Mouse (Mus musculus) liver, adult 2 months (tissue): ENCODE data around the gene Ccdc28b. TPM values are rescaled to one million over a fixed set of nuclear protein-coding genes. Genes with fewer than 3 reads are reported as not detected.

Experiments
- DNase-seq: peaks from one replicate; pipeline ENCODE4 v3.0.0-alpha.2; 2011; ENCODE audit warnings: low read depth, low spot score; ENCODE audit errors: extremely low read depth
- H3K27ac ChIP-seq: fragments of 200-500 bp; replicated peaks from 2 replicates; pipeline ENCODE4 v1.5.1; 2012; ENCODE audit warnings: low read depth, mild to moderate bottlenecking, control low read depth, inconsistent platforms, low read length; ENCODE audit not compliant: insufficient read depth
- H3K27me3 ChIP-seq: fragments of 200-500 bp; 2 replicates; pipeline ENCODE4 v1.6.1; 2012; ENCODE audit warnings: mild to moderate bottlenecking, moderate library complexity, low read length, inconsistent platforms; ENCODE audit not compliant: control insufficient read depth, insufficient read depth
- H3K36me3 ChIP-seq: fragments of 200-500 bp; 2 replicates; pipeline ENCODE4 v1.6.1; 2012; ENCODE audit warnings: low read length, inconsistent platforms; ENCODE audit not compliant: control insufficient read depth, insufficient read depth
- H3K4me1 ChIP-seq: fragments of 200-500 bp; 2 replicates; pipeline ENCODE4 v1.6.1; 2011; ENCODE audit warnings: low read length; ENCODE audit not compliant: control insufficient read depth, insufficient read depth
- H3K4me3 ChIP-seq: fragments of 200-500 bp; 2 replicates; pipeline ENCODE4 v1.5.1; 2011; ENCODE audit warnings: low read depth, mild to moderate bottlenecking, control low read depth, low read length, moderate library complexity; ENCODE audit not compliant: insufficient read depth
- H3K79me2 ChIP-seq: fragments of 200-500 bp; 2 replicates; pipeline ENCODE4 v1.6.1; 2012; ENCODE audit warnings: inconsistent platforms, mild to moderate bottlenecking, low read length, moderate library complexity; ENCODE audit not compliant: control insufficient read depth, insufficient read depth
- H3K9ac ChIP-seq: fragments of 200-500 bp; 2 replicates; pipeline ENCODE4 v1.6.1; 2012; ENCODE audit warnings: low read depth, mild to moderate bottlenecking, control low read depth, inconsistent platforms, low read length
- CTCF ChIP-seq: fragments of 200-500 bp; IDR thresholded peaks from 2 replicates; pipeline ENCODE4 v1.5.1; 2011; ENCODE audit warnings: low read depth, low read length, control low read depth
- POLR2A ChIP-seq: fragments of 200-500 bp; IDR thresholded peaks from 2 replicates; pipeline ENCODE4 v1.6.1; 2011; ENCODE audit warnings: low read length, control low read depth; ENCODE audit not compliant: insufficient read depth; ENCODE audit errors: extremely low read depth
- WGBS: fragments of 180-500 bp; shearing (Covaris S2); methylation state at CpG from one replicate; pipeline ENCODE4 v1.1.7; 2018; 5-methylcytosine and 5-hydroxymethylcytosine counted together
- polyA plus RNA-seq: library from polyadenylated mRNA; depleted of rRNA; stranded (reverse); fragments of >200 nt; gene quantifications from 2 replicates; pipeline ENCODE4 v1.2.3, GENCODE M21; 2012
- total RNA-seq: library from RNA; depleted of rRNA; stranded (reverse); fragments of >200 nt; gene quantifications from 2 replicates; pipeline ENCODE4 v1.2.3, GENCODE M21; 2014

The Ccdc28b gene
- total and polyA plus RNA-seq, 2 experiments: 7.6 to 9.7 TPM

DNA sequence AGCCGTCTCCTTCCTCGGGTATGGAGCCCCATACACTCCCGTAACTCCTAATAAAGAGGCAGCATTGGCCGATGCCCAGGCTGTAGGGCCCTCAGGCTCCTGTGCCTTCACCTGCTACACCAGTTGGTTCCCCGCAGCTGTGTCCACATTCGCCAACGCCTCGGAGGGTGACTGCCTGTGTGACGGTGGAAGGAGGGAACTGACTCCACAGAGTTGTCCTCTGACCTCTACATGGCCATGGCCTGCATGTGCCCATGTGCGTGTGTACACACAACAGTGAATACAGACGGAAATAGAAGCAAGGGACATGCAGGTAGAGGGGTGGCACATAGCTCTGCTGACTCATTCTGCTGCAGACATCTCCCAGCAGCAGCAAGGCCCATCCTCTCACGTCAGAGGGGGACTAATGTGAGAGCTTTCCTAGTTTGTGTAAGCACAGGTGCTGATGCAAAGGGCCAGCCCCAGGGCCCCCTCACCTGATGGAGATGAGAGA, 14.6 kb downstream of the Ccdc28b start:
- Histone ChIP-seq H3K79me2 (no peaks in the 10 kb centered on the region), H3K4me1 (no peaks in the 10 kb centered on the region), H3K9ac (no peak overlapping the region), H3K4me3 (no peak overlapping the region), H3K27me3 (no peaks in the 10 kb centered on the region), H3K27ac (no peak overlapping the region), H3K36me3 (peaks cover 6% of the 10 kb centered on the region)
- WGBS: 73% methylated on average over 12 of the region's 12 CpGs
- DNase-seq: no peak
- TF ChIP-seq CTCF: no peak

DNA sequence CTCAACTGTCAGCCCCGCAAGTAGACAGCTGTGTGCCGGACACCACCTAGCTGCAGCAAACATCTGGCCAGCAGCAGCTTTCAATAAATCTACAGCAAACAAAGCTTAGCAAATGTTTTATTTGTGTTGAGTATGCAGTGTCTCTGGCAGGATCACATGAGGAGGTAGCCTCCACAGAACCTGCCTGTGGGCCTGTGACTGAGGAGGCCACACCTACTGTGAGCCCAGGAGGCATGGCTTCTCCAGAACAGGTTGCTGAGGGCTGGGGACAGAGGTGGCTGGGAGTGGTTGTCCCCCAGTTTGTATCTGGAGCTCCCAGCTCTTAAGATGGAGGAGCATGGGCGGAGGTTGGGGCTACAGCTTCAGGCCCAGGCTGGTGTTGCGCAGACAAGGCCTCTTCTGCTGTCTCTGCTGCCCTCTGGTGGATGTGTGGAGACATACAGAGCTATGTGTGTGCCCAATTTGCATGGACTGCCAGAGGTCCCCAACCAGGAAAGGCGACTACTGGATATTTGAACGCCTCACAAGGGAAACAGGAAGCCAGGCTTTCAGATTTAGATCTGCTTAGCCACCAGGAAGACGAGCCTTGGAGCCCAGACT, 15.2 kb downstream of the Ccdc28b start:
- H3K27ac ChIP-seq: no peak overlapping the region
- peak; percentile 61 for DNase-seq
- no peaks in the 10 kb centered on the region for H3K79me2 ChIP-seq
- no peaks in the 10 kb centered on the region for H3K27me3 ChIP-seq
- H3K9ac ChIP-seq: no peak overlapping the region
- H3K4me1 ChIP-seq: no peaks in the 10 kb centered on the region
- H3K36me3 ChIP-seq: peaks cover 9% of the 10 kb centered on the region
- WGBS: 39% methylated on average over 7 of the region's 7 CpGs
- TF ChIP-seq POLR2A (no peak), CTCF (peak; percentile 96)
- no peak overlapping the region for H3K4me3 ChIP-seq

DNA sequence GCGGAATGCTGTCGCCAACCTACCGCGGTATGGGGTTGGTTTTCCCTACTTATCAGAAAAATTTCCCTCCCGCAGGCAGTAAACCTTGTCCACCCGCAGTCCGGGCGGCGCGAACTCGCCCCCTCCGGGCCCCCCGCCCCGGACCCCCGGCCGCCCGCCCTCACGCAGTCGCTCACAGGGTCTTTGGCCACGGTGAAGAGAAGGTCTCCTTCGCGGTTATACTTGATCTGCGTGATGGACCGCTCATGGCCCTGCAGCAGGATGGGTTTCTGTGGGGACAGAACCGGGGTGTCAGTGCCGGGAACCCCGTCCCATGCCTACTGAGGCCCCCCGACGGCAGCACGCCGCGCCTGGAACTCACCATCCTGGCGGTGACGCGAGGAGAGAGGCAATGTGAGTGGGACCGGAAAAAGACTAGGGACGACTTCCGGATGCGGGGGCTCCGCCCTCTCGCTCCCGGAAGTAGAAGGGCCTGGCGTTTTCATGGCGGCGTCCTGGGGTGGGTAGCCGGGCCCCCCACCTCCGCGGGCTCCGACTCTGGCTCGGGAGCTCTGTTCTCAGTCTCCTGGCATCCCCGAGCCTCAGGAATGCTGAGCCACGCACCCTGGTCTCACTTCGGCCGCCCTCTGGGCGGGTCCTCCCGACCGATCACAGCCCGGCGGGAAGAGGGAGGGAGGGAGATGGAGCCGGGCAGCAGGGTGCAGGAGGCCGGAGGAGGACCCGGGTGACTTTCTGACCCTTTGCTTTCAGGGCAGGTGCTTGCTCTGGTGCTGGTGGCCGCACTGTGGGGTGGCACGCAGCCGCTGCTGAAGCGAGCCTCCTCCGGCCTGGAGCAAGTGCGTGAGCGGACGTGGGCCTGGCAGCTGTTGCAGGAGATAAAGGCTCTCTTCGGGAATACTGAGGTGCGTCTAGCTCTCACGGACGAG, 23.3 kb downstream of the Ccdc28b start, which contains the start of the genes Eif3i and Tmem234:
Gene Eif3i, minus strand, starts transcription at position 416 of the 926 bp plus-strand sequence.
Gene Tmem234, plus strand, starts transcription at position 436 of the 926 bp plus-strand sequence.
- TF ChIP-seq CTCF (0 out of 2 replicates have a peak, but pooled peaks have one; percentile 0), POLR2A (peak; percentile 45; the same call in 1 of the 2 replicates)
- Histone ChIP-seq H3K36me3 (peaks cover 6% of the 10 kb centered on the region; the same call in 1 of the 2 replicates), H3K79me2 (peaks cover 17% of the 10 kb centered on the region), H3K4me3 (peak within 1 kb of the TSS; percentile 74), H3K4me1 (peaks cover 11% of the 10 kb centered on the region), H3K9ac (peak within 1 kb of the TSS; percentile 85), H3K27ac (peak within 1 kb of the TSS; percentile 66), H3K27me3 (no peaks in the 10 kb centered on the region)
- peak; percentile 64 for DNase-seq
- WGBS: under 1% methylated on average over 74 of the region's 74 CpGs

- peaks cover 20% of the 10 kb centered on the region for H3K36me3 ChIP-seq
- H3K4me3 ChIP-seq: no peak overlapping the region
- WGBS: 80% methylated on average over 4 of the region's 4 CpGs
- no peak overlapping the region for H3K9ac ChIP-seq
- no peak overlapping the region for H3K27ac ChIP-seq
- no peaks in the 10 kb centered on the region for H3K4me1 ChIP-seq
- no peaks in the 10 kb centered on the region for H3K27me3 ChIP-seq
- TF ChIP-seq CTCF (no peak), POLR2A (no peak)
- no peak for DNase-seq
- no peaks in the 10 kb centered on the region for H3K79me2 ChIP-seq
Measured at GRCm38 (mm10) chr4:129588865-129589264, 34.9 kb downstream of the Ccdc28b start.

- Histone ChIP-seq H3K9ac (no peak overlapping the region), H3K4me3 (no peak overlapping the region), H3K36me3 (peaks cover 8% of the 10 kb centered on the region; the same call in 1 of the 2 replicates), H3K27me3 (no peaks in the 10 kb centered on the region), H3K79me2 (no peaks in the 10 kb centered on the region), H3K4me1 (no peaks in the 10 kb centered on the region), H3K27ac (no peak overlapping the region)
- WGBS: 71% methylated on average over 1 of the region's 1 CpGs
- DNase-seq: no peak
- TF ChIP-seq POLR2A (no peak), CTCF (no peak)
Measured at GRCm38 (mm10) chr4:129586943-129587342, 36.8 kb downstream of the Ccdc28b start.
